Mouse (Mus musculus): ENCODE data around the gene Mark3.

- TF ChIP-seq POLR2A (IDR thresholded peaks at IDR 0.05; ENCODE audit: low read depth, low read length) (no peak), CTCF (IDR thresholded peaks at IDR 0.05; ENCODE audit: borderline replicate concordance, insufficient read depth, low read length) (no peak)
Observed at GRCm38 (mm10) chr12:111705186-111705973, 131.1 kb downstream of the Mark3 start.

Measured in embryonic fibroblast, embryonic 13.5 days (primary cell).